Mouse (Mus musculus) hematopoietic stem cell, adult 5-6 weeks (primary cell): ENCODE data around the gene Il16. TPM values are rescaled to one million over a fixed set of nuclear protein-coding genes. Genes with fewer than 3 reads are reported as not detected.
A peak's percentile ranks its signal among the peaks of the same experiment; 100 is the strongest.

Experiments used
- ATAC-seq, 2 experiments: fragments of 125-278 bp in 1 of 2; replicated peaks in 1 of 2; 2 replicates each; pipeline ENCODE4 v1.8.0; 2016 to 2017; ENCODE audit warnings: inconsistent platforms in 2 of 2, mild to moderate bottlenecking in 2 of 2, moderate number of reproducible peaks in 2 of 2, low read depth in 1 of 2, moderate TSS enrichment in 1 of 2; ENCODE audit not compliant: low FRiP score in 2 of 2, poor library complexity in 2 of 2, severe bottlenecking in 2 of 2, insufficient read depth in 1 of 2, low TSS enrichment in 1 of 2
- total RNA-seq: library from RNA; stranded (forward); fragments of 172-1452, 232-1000 nt; gene quantifications from 2 replicates; pipeline ENCODE4 v1.2.3, GENCODE M21; 2017

The Il16 gene
- total RNA-seq = 93.8 and 124 TPM in 2 replicates

DNA sequence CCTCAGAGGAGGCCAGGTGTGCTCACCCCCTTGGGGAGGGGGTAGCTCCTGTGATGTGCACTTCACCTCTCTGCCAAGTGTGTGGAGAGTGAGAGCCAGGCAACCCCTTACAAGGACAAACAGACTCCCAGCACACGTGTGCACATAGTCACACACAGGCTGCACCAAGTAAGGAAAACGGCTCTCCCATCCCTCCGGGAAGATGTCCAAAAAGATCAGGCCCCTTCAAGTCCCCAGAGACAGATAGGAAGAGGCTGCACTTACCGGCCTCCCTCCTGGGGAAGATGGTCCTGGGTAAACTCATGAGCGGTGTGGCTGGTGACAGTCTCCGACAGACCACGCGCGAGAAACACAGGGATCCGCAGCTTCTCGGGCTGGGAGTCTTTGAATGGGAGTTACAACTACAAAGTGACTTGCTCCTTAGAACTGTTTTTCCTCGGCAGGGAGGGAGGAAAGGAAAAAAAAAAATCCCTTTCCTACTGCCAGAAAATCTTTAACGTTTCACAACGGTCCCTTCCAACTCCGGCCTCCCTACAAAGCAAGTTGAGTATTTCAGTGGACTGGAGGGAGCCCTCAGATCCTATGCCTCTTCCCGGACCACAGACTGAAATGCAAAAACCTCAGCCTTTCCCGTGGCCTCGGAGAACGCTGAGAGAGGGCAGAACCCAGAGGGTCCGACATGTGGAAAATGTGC, at the start of gene Il16:
Gene Il16 (minus strand): TSS at position 314 of the 694 bp plus-strand sequence.
- ATAC-seq = no peak

DNA sequence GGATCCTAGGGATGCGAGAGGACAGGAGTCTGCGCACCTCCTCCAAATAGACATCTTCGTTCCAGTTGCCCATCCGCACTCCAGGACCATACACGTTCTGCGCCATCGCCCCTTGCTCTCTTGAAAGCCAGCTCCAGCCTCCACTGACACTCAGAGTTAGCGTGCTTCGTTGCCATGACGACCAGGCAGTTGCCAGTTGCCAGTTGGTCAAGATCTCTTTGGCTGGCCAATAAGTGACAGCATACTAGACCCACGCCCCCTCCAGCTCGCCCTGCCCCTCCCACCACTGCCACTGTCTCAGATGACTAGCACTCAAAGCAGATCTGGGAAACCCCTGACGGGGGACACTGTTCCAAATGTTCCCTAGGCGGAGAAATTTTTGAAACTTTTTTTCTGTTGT, 49.2 kb upstream of the Il16 start, which contains the start of gene Cfap161:
Gene Cfap161 (minus strand): TSS at position 176 of the 400 bp plus-strand sequence.
- peak in 1 of 2 experiments; percentile 42; a peak in 1 of 4 replicates for ATAC-seq

DNA sequence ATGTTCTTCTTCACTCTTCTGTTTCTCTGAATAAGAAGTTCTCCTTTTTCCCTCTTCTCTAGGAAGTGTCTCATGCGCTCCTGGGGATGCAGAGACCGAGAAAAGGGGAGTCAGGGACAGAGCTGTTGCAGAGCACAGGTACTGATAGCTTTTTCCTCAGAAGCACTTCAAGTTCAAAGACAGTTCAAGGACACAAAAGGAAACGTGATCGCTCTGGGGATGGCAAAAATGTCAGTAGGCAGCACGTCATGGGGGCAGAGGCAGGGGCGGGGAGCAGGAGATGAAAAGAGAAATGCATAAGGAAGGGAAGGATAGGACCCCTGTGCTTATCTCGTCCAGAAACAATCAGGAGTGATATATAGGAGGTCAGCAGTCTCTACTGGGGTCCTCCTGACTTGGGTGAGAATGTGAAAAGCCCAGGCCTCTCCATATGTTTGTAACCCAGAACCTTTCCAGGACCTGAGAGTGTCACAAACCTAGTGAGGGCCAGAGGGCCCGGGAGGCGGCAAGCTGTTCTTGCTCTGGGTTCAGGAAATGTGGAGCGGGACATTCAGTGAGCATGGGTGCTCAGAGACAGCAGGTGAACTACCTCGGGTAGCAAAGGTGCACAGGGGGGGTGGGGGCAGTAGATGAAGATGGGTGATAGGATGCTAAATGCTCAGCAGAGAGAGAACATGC, 48.6 kb upstream of the Il16 start:
- ATAC-seq = 0 out of 4 replicates have a peak, but pooled peaks of 1 of the 2 experiments have one; percentile 22

DNA sequence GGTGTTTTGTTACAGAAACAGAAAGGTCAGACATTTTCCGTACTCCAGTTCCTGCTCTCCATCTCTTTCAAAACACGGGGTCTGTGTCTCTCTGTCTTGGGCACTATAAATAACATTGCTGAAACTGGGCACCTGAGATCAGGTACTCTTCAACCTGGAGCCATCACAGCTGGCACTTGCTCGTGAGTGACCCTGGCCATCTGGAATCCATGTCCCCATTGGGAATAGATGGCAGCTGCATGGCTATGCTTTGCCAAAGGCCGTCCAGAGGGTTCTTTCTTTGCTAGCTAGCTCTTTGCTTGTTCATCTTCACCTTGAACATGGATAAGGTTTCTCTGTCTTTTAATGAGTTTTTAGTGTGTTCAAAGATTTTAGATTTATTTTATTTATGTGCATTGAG, 35.4 kb upstream of the Il16 start:
- no peak for ATAC-seq

DNA sequence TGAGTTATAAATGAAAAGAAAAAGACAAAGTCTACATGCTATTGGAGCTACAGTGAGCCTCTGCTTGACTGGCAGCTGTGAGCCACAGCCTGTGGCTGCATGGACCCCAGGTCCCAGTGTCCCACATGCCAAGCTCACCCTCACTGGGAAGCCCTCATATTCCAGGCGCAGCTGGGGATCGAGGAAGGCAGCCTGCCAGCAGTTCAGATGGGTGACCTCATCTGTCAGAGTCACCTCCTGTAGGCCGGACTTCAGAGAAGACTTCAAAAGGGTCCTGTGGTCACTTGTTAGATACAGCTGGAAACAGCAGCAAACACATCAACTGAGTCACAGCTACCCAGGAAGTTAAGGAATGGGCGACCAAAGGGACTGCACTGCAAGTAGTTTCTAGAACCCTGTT, 34.5 kb upstream of the Il16 start:
- no peak for ATAC-seq

DNA sequence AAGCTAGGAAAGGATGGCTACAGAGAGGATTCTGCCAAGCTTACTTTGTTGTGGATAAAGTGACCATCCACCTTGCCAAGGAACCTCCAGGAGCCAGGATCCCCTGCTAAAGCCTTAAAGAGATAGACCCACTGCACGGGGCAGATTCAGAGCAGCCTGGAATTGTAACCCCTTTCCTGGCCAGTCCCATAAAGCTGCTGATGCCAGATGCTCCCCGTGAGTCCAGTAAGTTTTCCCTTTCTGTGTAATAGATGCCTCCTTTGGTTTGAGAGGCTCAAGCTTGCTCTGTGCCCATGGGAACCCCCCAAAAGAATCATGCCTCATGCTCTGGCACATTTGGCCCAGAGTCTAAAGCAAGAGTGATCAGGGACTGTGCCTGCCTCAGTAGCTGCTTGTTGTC, 33.5 kb upstream of the Il16 start:
- ATAC-seq = no peak

DNA sequence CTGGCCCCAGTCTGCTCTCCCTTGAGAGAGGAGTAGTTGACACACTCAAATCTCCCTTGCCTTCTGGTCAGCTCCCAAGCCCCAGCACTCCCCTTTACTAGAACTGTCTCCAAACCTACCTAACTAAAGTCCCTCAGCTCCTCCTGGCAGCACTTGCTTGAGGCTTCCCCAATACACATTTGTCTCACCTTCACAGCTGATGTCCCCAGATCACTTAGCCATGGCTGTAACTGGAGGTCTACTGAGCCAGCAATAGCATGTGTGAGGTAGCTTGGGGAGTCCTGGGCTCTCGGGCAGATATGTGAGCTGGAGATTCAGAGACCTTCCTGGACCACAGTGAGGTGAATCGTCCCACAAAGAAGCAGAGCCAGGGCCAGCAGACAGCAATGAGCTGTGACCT, 33.0 kb upstream of the Il16 start:
- no peak for ATAC-seq

DNA sequence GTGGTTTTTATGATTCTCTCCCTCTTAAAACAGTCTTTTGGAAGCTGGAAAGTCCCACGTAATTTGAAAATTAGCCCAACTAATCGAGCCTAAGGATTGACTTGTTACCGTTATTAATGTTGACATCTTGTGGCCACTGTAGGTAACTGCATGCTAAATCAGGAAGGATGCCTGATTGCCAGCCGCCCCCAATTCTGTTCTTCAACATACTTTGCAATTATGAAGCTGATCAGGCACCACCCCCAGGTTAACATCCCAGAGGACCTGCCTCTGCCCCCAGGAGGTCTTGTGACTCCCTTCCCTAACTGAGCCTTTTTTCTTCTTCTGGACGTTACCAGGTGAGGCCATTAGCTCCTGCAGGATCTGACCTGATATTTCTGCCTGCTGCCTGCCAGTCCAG, 29.2 kb upstream of the Il16 start:
- peak; percentile 37 to 56; a peak in 1 of 4 replicates for ATAC-seq

DNA sequence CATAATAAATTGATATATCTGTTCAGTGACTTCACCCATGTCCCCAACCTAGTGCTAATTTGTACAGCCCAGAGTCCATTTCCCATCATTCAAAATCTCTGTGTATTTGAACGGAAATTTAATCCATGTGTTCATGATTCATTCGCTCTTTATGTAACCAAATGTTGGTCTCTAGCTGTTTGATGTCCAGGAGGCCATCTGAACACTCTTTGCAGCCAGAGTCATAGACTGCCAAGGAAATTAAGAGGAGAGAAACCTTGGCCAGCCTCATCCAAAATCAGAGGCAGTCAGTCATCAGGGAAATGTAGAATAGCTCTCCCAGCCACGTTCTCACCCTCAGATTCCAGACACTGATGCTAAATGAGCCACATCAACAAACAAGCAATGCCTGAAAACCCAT, 18.1 kb upstream of the Il16 start:
- ATAC-seq = no peak

DNA sequence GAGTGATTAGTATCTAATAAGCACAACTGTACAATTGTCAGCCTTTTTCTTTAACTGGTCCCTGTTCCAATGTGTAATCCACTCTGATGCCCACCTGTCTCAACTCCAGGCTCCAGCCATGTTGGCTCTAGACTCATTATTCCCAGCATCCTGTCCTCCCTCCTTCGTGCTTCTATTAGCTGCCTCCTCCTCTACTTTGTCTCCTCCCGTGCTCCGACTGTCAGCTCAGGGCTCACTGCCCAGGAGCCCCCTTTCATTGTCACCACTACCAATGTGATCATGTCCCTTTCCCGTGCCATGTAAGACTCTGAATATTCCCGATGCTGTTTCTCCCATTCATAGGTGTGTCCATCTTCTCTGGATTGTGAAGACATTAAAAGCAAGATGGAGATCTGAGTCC, 16.8 kb upstream of the Il16 start:
- ATAC-seq = no peak

DNA sequence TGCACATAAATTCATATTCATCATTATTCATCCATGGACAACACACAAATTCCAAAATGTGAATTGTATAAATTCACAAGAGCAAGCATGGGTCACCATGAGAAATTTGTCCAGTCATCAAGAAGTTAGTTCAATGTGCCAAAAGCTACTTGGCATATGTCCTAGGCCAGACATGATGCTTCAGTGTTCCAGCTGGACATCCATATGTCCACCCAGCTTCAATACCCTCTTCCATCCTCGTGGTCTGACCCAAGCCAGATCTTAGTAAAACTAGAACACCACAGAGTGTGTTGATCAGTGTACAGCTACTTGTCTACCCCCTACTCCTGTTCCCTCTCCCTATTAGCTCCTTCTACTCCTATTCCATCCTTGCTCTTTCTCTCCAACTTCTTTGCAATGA, 5.5 kb upstream of the Il16 start:
- no peak for ATAC-seq

DNA sequence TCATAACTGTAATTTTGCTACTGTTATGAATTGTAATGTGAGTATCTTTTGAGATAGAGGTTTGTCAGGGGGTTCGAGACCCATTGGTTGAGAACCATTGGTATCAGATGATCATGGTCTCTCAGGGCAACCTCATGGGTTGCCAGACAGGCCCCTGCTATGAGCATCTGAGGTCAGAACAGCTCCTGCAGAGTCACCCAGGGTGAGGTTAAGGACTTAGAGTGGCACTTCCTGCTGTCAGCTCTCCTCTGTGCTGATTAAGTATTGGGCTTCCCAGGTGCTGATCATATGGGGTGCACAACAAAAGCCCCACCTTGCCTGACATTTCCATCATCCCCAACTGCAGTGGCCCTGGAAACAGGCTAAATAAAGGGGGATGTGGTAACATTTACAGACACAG, 2.9 kb upstream of the Il16 start:
- ATAC-seq = peak; percentile 68 to 76

DNA sequence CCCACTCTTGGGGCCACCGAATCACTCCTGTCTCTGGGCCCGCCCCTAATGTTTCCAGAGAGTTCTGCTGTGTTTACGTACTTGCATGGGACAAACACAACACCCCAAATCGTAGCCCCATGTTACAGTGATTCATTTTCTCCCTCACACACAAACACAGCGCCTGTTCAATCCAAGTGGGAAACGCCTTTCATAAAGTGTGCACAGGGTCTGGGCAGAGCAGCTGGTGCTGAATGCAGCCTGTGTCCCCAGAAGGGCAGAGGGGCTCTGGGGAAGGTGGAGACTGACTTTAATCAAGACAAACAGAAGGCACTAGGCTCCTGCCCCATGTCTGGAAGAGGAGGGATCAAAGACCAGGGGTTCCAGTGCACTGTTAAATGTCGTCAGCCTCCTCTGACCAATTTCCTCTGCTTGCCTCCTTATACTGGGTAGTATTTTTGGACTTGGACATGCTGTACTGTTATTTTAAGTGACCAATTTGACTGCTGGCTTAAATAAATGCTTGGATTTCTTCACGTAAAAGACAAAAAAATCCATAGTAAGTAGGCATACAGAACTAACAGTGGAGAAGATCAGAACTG, 671 bp upstream of the Il16 start:
- ATAC-seq = no peak

DNA sequence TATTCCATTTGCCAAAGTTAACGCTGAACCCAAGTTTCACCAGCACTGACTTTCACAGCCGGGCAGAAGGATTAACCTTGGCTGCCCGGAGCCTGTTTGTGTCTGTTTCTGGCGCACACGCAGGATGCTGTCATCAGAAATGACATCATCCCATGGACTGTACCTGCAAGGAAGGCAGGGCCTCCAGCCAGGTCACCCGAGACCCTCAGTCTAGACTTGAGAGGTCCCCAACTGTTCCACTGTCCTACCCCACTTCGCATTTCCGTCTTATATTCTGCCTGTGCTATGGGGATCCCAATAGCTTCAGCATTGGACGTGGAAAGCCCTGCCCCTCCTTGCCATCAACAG, 487 bp downstream of the Il16 start:
- ATAC-seq = no peak

DNA sequence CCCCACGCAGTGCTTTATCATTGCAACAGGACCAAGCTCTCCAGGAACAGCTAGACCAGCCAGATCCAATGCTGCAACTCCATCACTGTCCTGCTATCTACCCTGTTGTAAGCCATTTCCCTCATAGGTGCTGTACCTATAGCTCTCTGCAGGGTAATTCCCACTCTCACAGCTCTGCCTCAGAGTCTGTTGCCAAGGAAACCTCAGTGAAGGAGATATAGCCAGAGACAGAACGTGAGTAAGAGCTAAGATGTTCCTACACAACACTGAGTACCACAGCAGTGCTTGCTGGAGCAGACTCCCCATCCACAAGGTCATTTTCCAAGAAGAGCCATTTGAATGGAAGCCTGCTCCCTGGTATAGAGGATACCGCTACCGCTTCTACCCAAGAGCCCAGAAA, 1.3 kb downstream of the Il16 start:
- no peak for ATAC-seq

DNA sequence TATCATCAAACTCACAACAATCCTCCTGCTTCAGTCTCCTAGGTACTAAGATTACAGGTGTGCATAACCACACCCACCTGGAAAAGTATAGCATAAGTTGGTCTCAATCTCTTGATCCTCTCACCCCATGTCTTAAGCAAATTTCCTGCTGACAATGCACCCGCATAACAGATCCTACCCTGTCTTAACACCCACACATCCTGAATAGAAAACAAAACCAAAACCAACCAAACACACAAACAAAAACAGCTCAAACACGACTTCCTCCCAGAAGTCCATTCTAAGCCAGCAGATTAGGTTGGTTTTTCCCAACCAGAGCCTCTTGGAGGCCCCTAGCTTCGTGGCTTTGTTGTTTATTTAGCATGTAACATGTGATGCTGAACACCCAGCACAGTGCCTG, 2.8 kb downstream of the Il16 start:
- no peak for ATAC-seq

DNA sequence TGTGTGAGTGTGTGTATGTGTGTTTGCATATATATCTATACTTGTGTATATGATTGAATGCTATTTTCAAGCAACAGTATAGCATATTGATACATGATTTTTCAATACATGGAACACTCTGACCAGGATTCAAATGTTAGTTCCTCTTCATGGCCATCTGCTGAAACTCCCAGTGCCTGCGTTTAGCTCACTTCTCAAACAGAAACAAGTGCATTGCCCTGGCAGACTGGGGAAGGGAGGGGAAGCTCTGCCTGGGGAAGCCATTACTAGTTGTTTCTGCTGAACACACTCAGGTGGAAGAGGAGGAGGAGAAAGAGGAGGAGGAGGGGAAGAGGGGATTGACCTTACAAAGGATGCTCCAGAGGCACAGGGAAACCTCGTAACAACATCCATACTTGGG, 3.5 kb downstream of the Il16 start:
- ATAC-seq = no peak

DNA sequence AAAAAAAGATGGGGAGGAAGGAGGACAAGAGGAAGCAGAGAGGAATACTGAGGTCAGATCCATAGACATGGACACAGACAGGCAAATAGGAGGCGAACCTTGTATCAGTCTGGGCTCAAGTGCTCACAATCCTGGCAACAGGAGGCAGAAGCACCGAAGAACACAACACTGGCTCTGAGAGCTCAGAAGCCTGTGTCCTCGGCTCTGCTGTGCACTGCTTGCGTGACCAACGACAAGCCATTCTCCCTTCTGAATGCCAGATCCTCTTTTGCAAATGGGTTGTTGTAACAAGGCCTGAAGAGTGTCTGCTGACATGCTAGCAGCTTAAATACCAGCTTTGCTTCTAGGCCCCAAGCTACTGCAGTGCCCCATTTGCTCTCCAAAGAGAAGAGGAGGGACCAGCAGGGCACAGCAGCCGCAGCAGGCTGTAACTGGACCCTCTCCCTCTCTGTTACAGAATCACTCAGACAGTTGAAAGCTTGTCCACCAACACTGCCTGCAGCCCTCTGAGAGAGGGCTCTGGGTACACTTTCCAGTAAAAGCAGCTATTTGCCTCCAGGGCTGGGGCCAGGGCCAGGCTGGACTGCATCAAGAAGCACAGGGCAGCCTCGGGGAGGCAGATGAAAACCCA, 5.7 kb downstream of the Il16 start:
- ATAC-seq = no peak
